Mouse (Mus musculus) MEL (cell line): ENCODE measurements around the gene Slc25a54. TPM values are rescaled to one million over a fixed set of nuclear protein-coding genes. Genes with fewer than 3 reads are reported as not detected.

Source experiments
- DNase-seq: peaks from one replicate; pipeline ENCODE4 v3.0.0; 2011; ENCODE audit warnings: low read depth, low spot score
- H3K27ac ChIP-seq: 2 replicates; pipeline ENCODE4 v1.5.1; 2012; ENCODE audit warnings: low read depth, mild to moderate bottlenecking, control low read depth, low read length, moderate library complexity; ENCODE audit not compliant: control insufficient read depth
- H3K27me3 ChIP-seq, 2 experiments: fragments of 150-350 bp in 1 of 2; sonication (generic) in 1 of 2; 2 replicates each; pipeline ENCODE4 v1.6.1; 2012; ENCODE audit warnings: low read length in 2 of 2, mild to moderate bottlenecking in 2 of 2, improper control_type of control experiment in 1 of 2, moderate library complexity in 1 of 2; ENCODE audit not compliant: insufficient read depth in 2 of 2, control insufficient read depth in 1 of 2
- H3K36me3 ChIP-seq, 2 experiments: 2 replicates each; pipeline ENCODE4 v1.6.1; 2012 to 2014; ENCODE audit warnings: low read length in 2 of 2, improper control_type of control experiment in 1 of 2, inconsistent platforms in 1 of 2, mild to moderate bottlenecking in 1 of 2; ENCODE audit not compliant: insufficient read depth in 2 of 2, control insufficient read depth in 1 of 2
- H3K4me1 ChIP-seq, 2 experiments: fragments of 150-350 bp in 1 of 2; sonication (generic) in 1 of 2; 2 replicates each; pipeline ENCODE4 v1.6.1; 2012; ENCODE audit warnings: low read length in 2 of 2, improper control_type of control experiment in 1 of 2, mild to moderate bottlenecking in 1 of 2; ENCODE audit not compliant: insufficient read depth in 2 of 2, control insufficient read depth in 1 of 2
- H3K4me3 ChIP-seq, 2 experiments: fragments of 150-350 bp in 1 of 2; sonication (generic) in 1 of 2; 2 replicates each; pipeline ENCODE4 v1.5.1; 2012; ENCODE audit warnings: low read depth in 2 of 2, low read length in 2 of 2, mild to moderate bottlenecking in 2 of 2, moderate library complexity in 2 of 2, control low read depth in 1 of 2, improper control_type of control experiment in 1 of 2; ENCODE audit not compliant: control insufficient read depth in 1 of 2, insufficient read depth in 1 of 2
- H3K79me2 ChIP-seq: 2 replicates; pipeline ENCODE4 v1.6.1; 2012; ENCODE audit warnings: mild to moderate bottlenecking, low read length, moderate library complexity; ENCODE audit not compliant: control insufficient read depth, poor library complexity, insufficient read depth
- H3K9ac ChIP-seq: 2 replicates; pipeline ENCODE4 v1.6.1; 2012; ENCODE audit warnings: low read depth, mild to moderate bottlenecking, control low read depth, low read length, moderate library complexity; ENCODE audit not compliant: control insufficient read depth, poor library complexity, severe bottlenecking
- H3K9me3 ChIP-seq: fragments of 150-350 bp; sonication (generic); replicated peaks from 2 replicates; pipeline ENCODE4 v1.6.1; 2012; ENCODE audit warnings: mild to moderate bottlenecking, low read length, improper control_type of control experiment, moderate library complexity; ENCODE audit not compliant: insufficient read depth
- BHLHE40 ChIP-seq: IDR thresholded peaks from 2 replicates; pipeline ENCODE4 v1.6.1; 2012; ENCODE audit warnings: low read depth, mild to moderate bottlenecking, inconsistent platforms, low read length, improper control_type of control experiment, borderline replicate concordance
- E2F4 ChIP-seq: IDR thresholded peaks from 2 replicates; pipeline ENCODE4 v1.6.1; 2011; ENCODE audit warnings: low read depth, low read length, improper control_type of control experiment, borderline replicate concordance
- ELF1 ChIP-seq: IDR thresholded peaks from 2 replicates; pipeline ENCODE4 v1.6.1; 2014; ENCODE audit warnings: low read depth, mild to moderate bottlenecking, inconsistent platforms, low read length, improper control_type of control experiment, moderate library complexity
- EP300 ChIP-seq, 2 experiments: IDR thresholded peaks; 2 replicates each; pipeline ENCODE4 v1.6.1; 2011; ENCODE audit warnings: improper control_type of control experiment in 2 of 2, low read length in 2 of 2, low read depth in 1 of 2, mild to moderate bottlenecking in 1 of 2
- GABPA ChIP-seq: IDR thresholded peaks from 2 replicates; pipeline ENCODE4 v1.6.1; 2012; ENCODE audit warnings: low read depth, mild to moderate bottlenecking, inconsistent platforms, low read length, improper control_type of control experiment, moderate library complexity
- HCFC1 ChIP-seq: IDR thresholded peaks from 2 replicates; pipeline ENCODE4 v1.6.1; 2012; ENCODE audit warnings: low read depth, mild to moderate bottlenecking, inconsistent platforms, low read length, improper control_type of control experiment, moderate library complexity
- MAFK ChIP-seq: IDR thresholded peaks from 2 replicates; pipeline ENCODE4 v1.6.1; 2011; ENCODE audit warnings: low read depth, mild to moderate bottlenecking, low read length, improper control_type of control experiment, borderline replicate concordance
- MAX ChIP-seq: IDR thresholded peaks from 2 replicates; pipeline ENCODE4 v1.6.1; 2011; ENCODE audit warnings: low read length, improper control_type of control experiment
- MAZ ChIP-seq: IDR thresholded peaks from 2 replicates; pipeline ENCODE4 v1.6.1; 2012; ENCODE audit warnings: low read depth, mild to moderate bottlenecking, inconsistent platforms, low read length, improper control_type of control experiment
- MXI1 ChIP-seq: IDR thresholded peaks from 2 replicates; pipeline ENCODE4 v1.6.1; 2011; ENCODE audit warnings: mild to moderate bottlenecking, low read depth, low read length, improper control_type of control experiment
- RCOR1 ChIP-seq: IDR thresholded peaks from 2 replicates; pipeline ENCODE4 v1.6.1; 2012; ENCODE audit warnings: low read depth, mild to moderate bottlenecking, inconsistent platforms, low read length, improper control_type of control experiment
- SMC3 ChIP-seq: IDR thresholded peaks from 2 replicates; pipeline ENCODE4 v1.6.1; 2011; ENCODE audit warnings: low read depth, low read length, improper control_type of control experiment
- TAL1 ChIP-seq: IDR thresholded peaks from 2 replicates; pipeline ENCODE4 v1.6.1; 2012; ENCODE audit warnings: mild to moderate bottlenecking, inconsistent platforms, low read length, moderate library complexity, mixed read lengths
- TBP ChIP-seq: IDR thresholded peaks from 2 replicates; pipeline ENCODE4 v1.8.0; 2011; ENCODE audit warnings: low read depth, low read length, improper control_type of control experiment
- UBTF ChIP-seq: IDR thresholded peaks from 2 replicates; pipeline ENCODE4 v1.6.1; 2012; ENCODE audit warnings: low read depth, mild to moderate bottlenecking, inconsistent platforms, low read length, improper control_type of control experiment, moderate library complexity, borderline replicate concordance; ENCODE audit not compliant: insufficient read depth
- USF1 ChIP-seq: IDR thresholded peaks from 2 replicates; pipeline ENCODE4 v1.6.1; 2014; ENCODE audit warnings: low read depth, mild to moderate bottlenecking, inconsistent platforms, low read length, improper control_type of control experiment, moderate library complexity
- USF2 ChIP-seq, 2 experiments: IDR thresholded peaks; 2 replicates each; pipeline ENCODE4 v1.6.1; 2011 to 2012; ENCODE audit warnings: improper control_type of control experiment in 2 of 2, low read length in 2 of 2, borderline replicate concordance in 1 of 2, inconsistent platforms in 1 of 2, low read depth in 1 of 2, mild to moderate bottlenecking in 1 of 2; ENCODE audit not compliant: insufficient read depth in 1 of 2
- ZC3H11A ChIP-seq: IDR thresholded peaks from 2 replicates; pipeline ENCODE4 v1.6.1; 2012; ENCODE audit warnings: low read depth, mild to moderate bottlenecking, inconsistent platforms, low read length, improper control_type of control experiment
- ZKSCAN1 ChIP-seq: IDR thresholded peaks from 2 replicates; pipeline ENCODE4 v1.6.1; 2012; ENCODE audit warnings: low read depth, mild to moderate bottlenecking, inconsistent platforms, low read length, improper control_type of control experiment, moderate library complexity
- ZMIZ1 ChIP-seq: IDR thresholded peaks from 2 replicates; pipeline ENCODE4 v1.6.1; 2012; ENCODE audit warnings: low read depth, mild to moderate bottlenecking, inconsistent platforms, low read length, improper control_type of control experiment, moderate library complexity
- ZNF384 ChIP-seq: IDR thresholded peaks from 2 replicates; pipeline ENCODE4 v1.6.1; 2012; ENCODE audit warnings: low read depth, mild to moderate bottlenecking, inconsistent platforms, low read length, improper control_type of control experiment
- polyA plus RNA-seq, 2 experiments: library from polyadenylated mRNA; stranded (reverse) in 1 of 2; unstranded in 1 of 2; fragments of >175 nt in 1 of 2; fragments of >200 nt in 1 of 2; gene quantifications; 2 replicates each; pipeline versions ENCODE4 v1.2.1 to v1.2.4; 2012; ENCODE audit warnings: low replicate concordance in 2 of 2, low read depth in 1 of 2; ENCODE audit not compliant: insufficient read length in 2 of 2, insufficient read depth in 1 of 2, missing spikeins in 1 of 2
- total RNA-seq: library from RNA; depleted of rRNA; stranded (reverse); fragments of 300-350 nt; gene quantifications from 2 replicates; pipeline ENCODE4 v1.2.3, GENCODE M21; 2012

Slc25a54 gene
- total and polyA plus RNA-seq, 3 experiments, result not detected

- H3K36me3 ChIP-seq, result peaks cover 0 to 3% of the 10 kb centered on the region in 2 experiments; a peak in 2 of 4 replicates
- no peak overlapping the region for H3K27ac ChIP-seq
These were observed 53.8 kb downstream of the Slc25a54 start for GRCm38 (mm10) chr3:109134036-109134435.

GRCm38 (mm10) chr3:109135352-109135751 lies 55.1 kb downstream of the Slc25a54 start:
- H3K9me3 ChIP-seq, result no peaks in the 10 kb centered on the region
- no peak for DNase-seq
- no peaks in the 10 kb centered on the region; a peak in 1 of 4 replicates for H3K36me3 ChIP-seq
- H3K9ac ChIP-seq, result no peak overlapping the region
- H3K79me2 ChIP-seq, result no peaks in the 10 kb centered on the region
- no peak for TF ChIP-seq MXI1
- no peak for TF ChIP-seq USF2 (IDR thresholded peaks at IDR 0.05; ENCODE audit: borderline replicate concordance in 1 of 2, insufficient read depth in 1 of 2, low read depth in 1 of 2, low read length in 2 of 2)
- TF ChIP-seq BHLHE40, result no peak
- no peak for TF ChIP-seq MAZ
- no peak for TF ChIP-seq ZC3H11A
- TF ChIP-seq USF1, result no peak
- no peak for TF ChIP-seq ZKSCAN1
- no peak for TF ChIP-seq HCFC1
- no peak for TF ChIP-seq ZMIZ1
- no peak for TF ChIP-seq ELF1
- TF ChIP-seq SMC3, result no peak
- no peak for TF ChIP-seq MAFK
- TF ChIP-seq MAX, result no peak
- TF ChIP-seq EP300 (IDR thresholded peaks at IDR 0.05; ENCODE audit: low read depth in 1 of 2, low read length in 2 of 2), result no peak
- TF ChIP-seq ZNF384, result no peak
- TF ChIP-seq TAL1, result no peak
- no peak for TF ChIP-seq TBP
- no peak overlapping the region for H3K4me3 ChIP-seq
- H3K4me1 ChIP-seq, result 0 out of 4 replicates have a peak, but pooled peaks cover 0 to 1% of the 10 kb centered on the region in 2 experiments
- H3K27ac ChIP-seq, result no peak overlapping the region
- H3K27me3 ChIP-seq, result no peaks in the 10 kb centered on the region

More at GRCm38 (mm10) chr3:109134036-109134435, 53.8 kb downstream of the Slc25a54 start:
- Histone ChIP-seq H3K27me3 (no peaks in the 10 kb centered on the region), H3K9ac (no peak overlapping the region), H3K4me3 (no peak overlapping the region), H3K79me2 (no peaks in the 10 kb centered on the region), H3K4me1 (peaks cover 0 to 12% of the 10 kb centered on the region in 2 experiments; a peak in 1 of 4 replicates), H3K9me3 (no peaks in the 10 kb centered on the region)
- no peak for DNase-seq
- no peak for TF ChIP-seq MAZ
- no peak for TF ChIP-seq ZNF384
- TF ChIP-seq E2F4, result no peak
- no peak for TF ChIP-seq BHLHE40
- no peak for TF ChIP-seq UBTF
- no peak for TF ChIP-seq GABPA
- no peak for TF ChIP-seq ELF1
- TF ChIP-seq RCOR1, result no peak
